Mouse (Mus musculus): ENCODE measurements at regions not wholly inside any gene's neighbourhood (a gene's known extent, or its start where the extent isn't known, plus 50 kb on each side); places are given as distances from the start of the nearest gene placed in this dataset.
"Not testable (repeated sequence)": the region's sequence is repeated elsewhere in the genome, so short reads cannot be mapped to it uniquely, and the experiment has no call there.

GRCm38 (mm10) chr15:19458485-19458884 is 639.7 kb downstream of the Cdh10 start:
- peak; percentile 3 for DNase-seq (ENCODE audit: low read depth)
- TF ChIP-seq POLR2A (IDR thresholded peaks at IDR 0.05; ENCODE audit: borderline replicate concordance, extremely low read depth, insufficient read depth, insufficient read length, poor library complexity, severe bottlenecking): no peak

- TF ChIP-seq CTCF (IDR thresholded peaks at IDR 0.05; ENCODE audit: borderline replicate concordance, extremely low read depth, insufficient read depth, insufficient read length): 0 out of 2 replicates have a peak, but pooled peaks have one; percentile 34
- TF ChIP-seq POLR2A (IDR thresholded peaks at IDR 0.05; ENCODE audit: borderline replicate concordance, extremely low read depth, insufficient read depth, insufficient read length, poor library complexity, severe bottlenecking): no peak
- DNase-seq (ENCODE audit: low read depth): peak; percentile 64
Measured at GRCm38 (mm10) chr15:19473521-19473920, 654.8 kb downstream of the Cdh10 start.

- not testable (repeated sequence) for DNase-seq (ENCODE audit: low read depth)
Measured at GRCm38 (mm10) chr15:19493556-19493955, 674.8 kb downstream of the Cdh10 start.

GRCm38 (mm10) chr15:19519377-19519776 is 700.6 kb downstream of the Cdh10 start:
- no peak for TF ChIP-seq POLR2A (IDR thresholded peaks at IDR 0.05; ENCODE audit: borderline replicate concordance, extremely low read depth, insufficient read depth, insufficient read length, poor library complexity, severe bottlenecking)
- TF ChIP-seq CTCF (IDR thresholded peaks at IDR 0.05; ENCODE audit: borderline replicate concordance, extremely low read depth, insufficient read depth, insufficient read length): no peak
- peak; percentile 24 for DNase-seq (ENCODE audit: low read depth)

- DNase-seq (ENCODE audit: low read depth): no peak
- no peak for TF ChIP-seq CTCF (IDR thresholded peaks at IDR 0.05; ENCODE audit: borderline replicate concordance, extremely low read depth, insufficient read depth, insufficient read length)
- no peak for TF ChIP-seq POLR2A (IDR thresholded peaks at IDR 0.05; ENCODE audit: borderline replicate concordance, extremely low read depth, insufficient read depth, insufficient read length, poor library complexity, severe bottlenecking)
Measured at GRCm38 (mm10) chr15:19540676-19541075, 721.9 kb downstream of the Cdh10 start.

GRCm38 (mm10) chr15:19549757-19550156 is 731.0 kb downstream of the Cdh10 start:
- no peak for DNase-seq (ENCODE audit: low read depth)
- no peak for TF ChIP-seq POLR2A (IDR thresholded peaks at IDR 0.05; ENCODE audit: borderline replicate concordance, extremely low read depth, insufficient read depth, insufficient read length, poor library complexity, severe bottlenecking)
- TF ChIP-seq CTCF (IDR thresholded peaks at IDR 0.05; ENCODE audit: borderline replicate concordance, extremely low read depth, insufficient read depth, insufficient read length): no peak

GRCm38 (mm10) chr15:19584769-19585168 is 766.0 kb downstream of the Cdh10 start:
- no peak for DNase-seq (ENCODE audit: low read depth)
- TF ChIP-seq POLR2A (IDR thresholded peaks at IDR 0.05; ENCODE audit: borderline replicate concordance, extremely low read depth, insufficient read depth, insufficient read length, poor library complexity, severe bottlenecking): no peak
- TF ChIP-seq CTCF (IDR thresholded peaks at IDR 0.05; ENCODE audit: borderline replicate concordance, extremely low read depth, insufficient read depth, insufficient read length): no peak

- TF ChIP-seq CTCF (IDR thresholded peaks at IDR 0.05; ENCODE audit: borderline replicate concordance, extremely low read depth, insufficient read depth, insufficient read length) (no peak), POLR2A (IDR thresholded peaks at IDR 0.05; ENCODE audit: borderline replicate concordance, extremely low read depth, insufficient read depth, insufficient read length, poor library complexity, severe bottlenecking) (no peak)
- DNase-seq (ENCODE audit: low read depth): no peak
Measured at GRCm38 (mm10) chr15:19585281-19585680, 766.5 kb downstream of the Cdh10 start.

- TF ChIP-seq POLR2A (IDR thresholded peaks at IDR 0.05; ENCODE audit: borderline replicate concordance, extremely low read depth, insufficient read depth, insufficient read length, poor library complexity, severe bottlenecking): no peak
- no peak for TF ChIP-seq CTCF (IDR thresholded peaks at IDR 0.05; ENCODE audit: borderline replicate concordance, extremely low read depth, insufficient read depth, insufficient read length)
- DNase-seq (ENCODE audit: low read depth): peak; percentile 34
Measured at GRCm38 (mm10) chr15:19593746-19594145, 775.0 kb downstream of the Cdh10 start.

- not testable (repeated sequence) for DNase-seq (ENCODE audit: low read depth)
Measured at GRCm38 (mm10) chr15:19622367-19622766, 803.6 kb downstream of the Cdh10 start.

GRCm38 (mm10) chr15:19667380-19667779 is 781.7 kb upstream of the Cdh12 start:
- peak; percentile 80 for DNase-seq (ENCODE audit: low read depth)
- no peak for TF ChIP-seq CTCF (IDR thresholded peaks at IDR 0.05; ENCODE audit: borderline replicate concordance, extremely low read depth, insufficient read depth, insufficient read length)
- TF ChIP-seq POLR2A (IDR thresholded peaks at IDR 0.05; ENCODE audit: borderline replicate concordance, extremely low read depth, insufficient read depth, insufficient read length, poor library complexity, severe bottlenecking): no peak

- TF ChIP-seq POLR2A (IDR thresholded peaks at IDR 0.05; ENCODE audit: borderline replicate concordance, extremely low read depth, insufficient read depth, insufficient read length, poor library complexity, severe bottlenecking): no peak
- no peak for TF ChIP-seq CTCF (IDR thresholded peaks at IDR 0.05; ENCODE audit: borderline replicate concordance, extremely low read depth, insufficient read depth, insufficient read length)
- DNase-seq (ENCODE audit: low read depth): no peak
Measured at GRCm38 (mm10) chr15:19675545-19675944, 773.5 kb upstream of the Cdh12 start.

GRCm38 (mm10) chr15:19687239-19687638 is 761.8 kb upstream of the Cdh12 start:
- no peak for TF ChIP-seq POLR2A (IDR thresholded peaks at IDR 0.05; ENCODE audit: borderline replicate concordance, extremely low read depth, insufficient read depth, insufficient read length, poor library complexity, severe bottlenecking)
- no peak for TF ChIP-seq CTCF (IDR thresholded peaks at IDR 0.05; ENCODE audit: borderline replicate concordance, extremely low read depth, insufficient read depth, insufficient read length)
- DNase-seq (ENCODE audit: low read depth): no peak
